In genomic region chr11:96020622-96021021, GRCm38 (mm10) we compare ENCODE assay signal across 26 mouse cellular contexts. TPM values are rescaled to one million over a fixed set of nuclear protein-coding genes. Genes with fewer than 3 reads are reported as not detected.
A peak's percentile ranks its signal among the peaks of the same experiment; 100 is the strongest.
DNase-seq lines count a peak whose midpoint lies in the region; ATAC-seq and TF ChIP-seq lines count a peak whose summit lies in the region.
"Had no signal": no experiment of that assay in that cellular context is flagged by ENCODE, and none has a peak within 500 bp of the region (broad histone marks: within the 10 kb centered on the region; RNA-seq: fewer than 3 reads in every experiment).

No protein-coding gene starts in this region.

- no peak for TF ChIP-seq EP300 in heart, adult 2 months (IDR thresholded peaks at IDR 0.05; ENCODE audit: insufficient read depth, low read depth, low read length)

- no peak for TF ChIP-seq POLR2A in heart, adult 2 months (IDR thresholded peaks at IDR 0.05; ENCODE audit: insufficient read depth, low read depth, low read length)

- intact Hi-C loops in heart, adult 2 months (cut with DNase I): no loop called here

- DNase-seq in heart, embryonic 10.5 days (ENCODE audit: low spot score): no peak
- no peak for DNase-seq in heart, adult 2 months
- DNase-seq in urinary bladder, postnatal 14 days (ENCODE audit: low spot score): peak; percentile 37
- DNase-seq in urinary bladder, postnatal 25 days (ENCODE audit: low spot score): no peak
- peak; percentile 53 for DNase-seq in ZHBTc4 (ENCODE audit: low read depth, low spot score)
- DNase-seq: cerebellum, adult 11 months; cerebellum, adult 8-10 months; cerebellum, postnatal 14 days; embryo, embryonic 11 days; gastrocnemius, postnatal 10 days; heart, postnatal 14 days had no signal

- H3K79me2 ChIP-seq in heart, adult 2 months (replicated peaks; ENCODE audit: control insufficient read depth, insufficient read depth, low read length): no peaks in the 10 kb centered on the region

- H3K27me3 ChIP-seq in heart, embryonic 10.5 days (ENCODE audit: insufficient read depth, poor library complexity, severe bottlenecking): no peaks in the 10 kb centered on the region
- no peaks in the 10 kb centered on the region for H3K27me3 ChIP-seq in heart, adult 2 months (ENCODE audit: control insufficient read depth, insufficient read depth, low read length)
- H3K27me3 ChIP-seq in intestine, embryonic 16.5 days (replicated peaks; ENCODE audit: control insufficient read depth, insufficient read depth, low read length): no peaks in the 10 kb centered on the region
- H3K27me3 ChIP-seq: embryonic facial prominence, embryonic 15.5 days; forebrain, embryonic 15.5 days; heart, embryonic 15.5 days; intestine, embryonic 15.5 days; Patski had no signal

- H3K36me3 ChIP-seq in heart, embryonic 10.5 days: no peaks in the 10 kb centered on the region
- H3K36me3 ChIP-seq in heart, adult 2 months (ENCODE audit: control insufficient read depth, insufficient read depth, low read length): no peaks in the 10 kb centered on the region
- no peaks in the 10 kb centered on the region for H3K36me3 ChIP-seq in intestine, embryonic 16.5 days (ENCODE audit: control insufficient read depth, insufficient read depth, low read length)
- H3K36me3 ChIP-seq: embryonic facial prominence, embryonic 15.5 days; forebrain, embryonic 15.5 days; heart, embryonic 15.5 days; hindbrain, embryonic 10.5 days; intestine, embryonic 15.5 days had no signal

- H3K4me3 ChIP-seq in heart, embryonic 10.5 days: no peak overlapping the region
- H3K4me3 ChIP-seq in heart, adult 2 months: no peak overlapping the region
- H3K4me3 ChIP-seq in intestine, embryonic 16.5 days (ENCODE audit: low read length): no peak overlapping the region
- H3K4me3 ChIP-seq: embryonic facial prominence, embryonic 15.5 days; erythroblast, embryonic 14.5 days; forebrain, embryonic 15.5 days; heart, embryonic 15.5 days; hindbrain, embryonic 10.5 days; intestine, embryonic 15.5 days had no signal

- H3K9me3 ChIP-seq in heart, embryonic 10.5 days: no peaks in the 10 kb centered on the region
- no peaks in the 10 kb centered on the region for H3K9me3 ChIP-seq in intestine, embryonic 16.5 days (ENCODE audit: control insufficient read depth, low read length)
- H3K9me3 ChIP-seq: embryonic facial prominence, embryonic 15.5 days; forebrain, embryonic 15.5 days; heart, embryonic 15.5 days; hindbrain, embryonic 10.5 days; intestine, embryonic 15.5 days had no signal

- H3K27ac ChIP-seq in heart, embryonic 10.5 days: peak overlapping the region; percentile 26
- H3K27ac ChIP-seq in heart, adult 2 months: no peak overlapping the region
- H3K27ac ChIP-seq in intestine, embryonic 16.5 days (ENCODE audit: low read length): no peak overlapping the region; the same call in 1 of the 2 replicates
- H3K27ac ChIP-seq: embryonic facial prominence, embryonic 15.5 days; forebrain, embryonic 15.5 days; heart, embryonic 15.5 days; hindbrain, embryonic 10.5 days; hindbrain, embryonic 14.5 days; intestine, embryonic 15.5 days had no signal

- peaks cover 30% of the 10 kb centered on the region for H3K4me1 ChIP-seq in heart, embryonic 10.5 days
- no peaks in the 10 kb centered on the region for H3K4me1 ChIP-seq in heart, adult 2 months (ENCODE audit: control insufficient read depth, insufficient read depth, low read length)
- no peaks in the 10 kb centered on the region for H3K4me1 ChIP-seq in intestine, embryonic 16.5 days (ENCODE audit: control insufficient read depth, insufficient read depth, low read length)
- H3K4me1 ChIP-seq: forebrain, embryonic 15.5 days had no signal

- TF ChIP-seq CTCF in heart, adult 2 months (IDR thresholded peaks at IDR 0.05): no peak

- no peak for ATAC-seq in intestine, embryonic 16.5 days
- ATAC-seq: forebrain, embryonic 15.5 days; intestine, embryonic 15.5 days; Patski had no signal

- H3K4me2 ChIP-seq in intestine, embryonic 16.5 days (ENCODE audit: low read depth, low read length): no peak overlapping the region
- H3K4me2 ChIP-seq: embryonic facial prominence, embryonic 15.5 days; forebrain, embryonic 15.5 days; heart, embryonic 15.5 days; hindbrain, embryonic 14.5 days; intestine, embryonic 15.5 days had no signal

- H3K9ac ChIP-seq in heart, adult 2 months (ENCODE audit: low read depth, low read length): no peak overlapping the region
- no peak overlapping the region for H3K9ac ChIP-seq in intestine, embryonic 16.5 days (ENCODE audit: low read depth, low read length)
- H3K9ac ChIP-seq: embryonic facial prominence, embryonic 15.5 days; forebrain, embryonic 15.5 days; heart, embryonic 15.5 days; hindbrain, embryonic 14.5 days; intestine, embryonic 15.5 days had no signal

- WGBS in heart, embryonic 10.5 days: 46% methylated on average over 4 of the region's 4 CpGs
- WGBS in heart, adult 2 months: 41% methylated on average over 4 of the region's 4 CpGs
- 57% methylated on average over 4 of the region's 4 CpGs for WGBS in intestine, embryonic 16.5 days

RNA-seq across cellular contexts. Expression of gene Gip, which starts 3.7 kb away (rescaled TPM):
- not detected in 2 replicates for polyA plus RNA-seq in heart, embryonic 10.5 days (2016; fragmentation: Nextera tagmentation; extraction: Ambion mirVana)
- total RNA-seq in heart, adult 2 months (2021): not detected
- polyA plus RNA-seq in heart, adult 2 months (2012; rRNA removed): not detected in 2 replicates
- polyA plus RNA-seq in intestine, embryonic 16.5 days (2015; fragmentation: Nextera tagmentation; extraction: Ambion mirVana): 19.9 and 21.5 TPM in 2 replicates
- total RNA-seq: adrenal gland, adult 2 months; adrenal gland, postnatal 4 days; common myeloid progenitor, adult 5-6 weeks; gastrocnemius, postnatal 10 days; gastrocnemius, postnatal 4 days; heart, postnatal 14 days had no signal
- polyA plus RNA-seq: adrenal gland, adult 2 months; brain, embryonic 14.5 days; embryonic facial prominence, embryonic 15.5 days; erythroblast, embryonic 14.5 days; forebrain, embryonic 11.5 days; forebrain, embryonic 15.5 days; heart, embryonic 15.5 days; hindbrain, embryonic 10.5 days; hindbrain, embryonic 14.5 days; Patski had no signal

RNA-seq across cellular contexts. Expression of gene Snf8, which starts 14.1 kb away (rescaled TPM):
- 88.3 and 102 TPM in 2 replicates for polyA plus RNA-seq in heart, embryonic 10.5 days (2016; fragmentation: Nextera tagmentation; extraction: Ambion mirVana)
- total RNA-seq in heart, adult 2 months (2021): 10 to 100 TPM; 44.9 to 49.1 TPM
- 18.8 and 23.0 TPM in 2 replicates for polyA plus RNA-seq in heart, adult 2 months (2012; rRNA removed)
- 94.3 and 97.8 TPM in 2 replicates for polyA plus RNA-seq in intestine, embryonic 16.5 days (2015; fragmentation: Nextera tagmentation; extraction: Ambion mirVana)

RNA-seq across cellular contexts. Expression of gene Igf2bp1, which starts 14.9 kb away (rescaled TPM):
- 88.7 and 107 TPM in 2 replicates for polyA plus RNA-seq in heart, embryonic 10.5 days (2016; fragmentation: Nextera tagmentation; extraction: Ambion mirVana)
- under 1 TPM; 0.05 to 0.23 TPM for total RNA-seq in heart, adult 2 months (2021)
- 0.31 TPM in 1 of 2 replicates, not detected in the other for polyA plus RNA-seq in heart, adult 2 months (2012; rRNA removed)
- 38.5 and 41.0 TPM in 2 replicates for polyA plus RNA-seq in intestine, embryonic 16.5 days (2015; fragmentation: Nextera tagmentation; extraction: Ambion mirVana)
- total RNA-seq: common myeloid progenitor, adult 5-6 weeks had no signal

RNA-seq across cellular contexts. Expression of gene Ube2z, which starts 44.6 kb away (rescaled TPM):
- polyA plus RNA-seq in heart, embryonic 10.5 days (2016; fragmentation: Nextera tagmentation; extraction: Ambion mirVana): 35.2 and 44.4 TPM in 2 replicates
- total RNA-seq in heart, adult 2 months (2021): 10 to 100 TPM; 29.5 to 29.7 TPM
- polyA plus RNA-seq in heart, adult 2 months (2012; rRNA removed): 22.9 and 41.1 TPM in 2 replicates
- polyA plus RNA-seq in intestine, embryonic 16.5 days (2015; fragmentation: Nextera tagmentation; extraction: Ambion mirVana): 31.5 and 32.0 TPM in 2 replicates

RNA-seq across cellular contexts. Expression of gene Atp5g1, which starts 54.8 kb away (rescaled TPM):
- 1,240 and 1,624 TPM in 2 replicates for polyA plus RNA-seq in heart, embryonic 10.5 days (2016; fragmentation: Nextera tagmentation; extraction: Ambion mirVana)
- total RNA-seq in heart, adult 2 months (2021): 1,000 to 10,000 TPM; 3,096 to 3,522 TPM
- polyA plus RNA-seq in heart, adult 2 months (2012; rRNA removed): 5,903 and 6,025 TPM in 2 replicates
- 1,152 and 1,154 TPM in 2 replicates for polyA plus RNA-seq in intestine, embryonic 16.5 days (2015; fragmentation: Nextera tagmentation; extraction: Ambion mirVana)

Comparison
In these comparisons a context has a peak if more than half of its experiments do, and no peak if none do; other contexts are left out.
1. DNase-seq: peak in urinary bladder, postnatal 14 days (single experiment) and ZHBTc4 (single experiment); none in heart, embryonic 10.5 days (single experiment), heart, adult 2 months (0 of 2) and urinary bladder, postnatal 25 days (single experiment).
2. RNA of gene Igf2bp1, which starts 14.9 kb away (polyA plus RNA-seq): 88.7 to 107 TPM in heart, embryonic 10.5 days and 38.5 to 41.0 TPM in intestine, embryonic 16.5 days; 0.31 TPM in heart, adult 2 months; every median in the first group is over 10 times any median in the second.
3. RNA of gene Gip, which starts 3.7 kb away (polyA plus RNA-seq): 19.9 to 21.5 TPM in intestine, embryonic 16.5 days; not detected in heart, embryonic 10.5 days and not detected in heart, adult 2 months; every median in the first group is over 10 times any median in the second.